Mouse (Mus musculus): ENCODE data around the gene Olfr857.
"Not testable (repeated sequence)": the region's sequence is repeated elsewhere in the genome, so short reads cannot be mapped to it uniquely, and the experiment has no call there.

Gene Olfr857

DNA sequence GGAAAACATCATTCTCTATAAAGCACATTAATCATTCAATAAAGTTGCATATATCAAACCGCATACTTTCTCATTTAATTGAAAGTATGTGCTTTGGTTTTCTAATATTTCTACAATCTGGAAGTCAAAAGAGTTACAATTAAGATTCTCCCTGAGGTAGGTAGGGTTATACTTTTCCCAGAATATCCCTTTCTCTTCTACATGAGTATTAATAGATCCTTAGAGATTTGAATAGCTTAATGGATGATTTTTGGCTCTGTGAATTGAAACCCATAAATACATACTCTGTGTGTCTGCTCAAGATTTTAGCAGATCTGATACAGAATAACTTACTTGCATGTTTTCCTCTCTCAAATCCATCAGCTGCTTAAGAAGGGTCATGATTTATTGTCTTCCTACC lies at the start of gene Olfr857:
TSS of gene Olfr857 (plus strand) at position 301 of the 400 bp plus-strand sequence.
- no peak for DNase-seq (ENCODE audit: extremely low spot score)

DNA sequence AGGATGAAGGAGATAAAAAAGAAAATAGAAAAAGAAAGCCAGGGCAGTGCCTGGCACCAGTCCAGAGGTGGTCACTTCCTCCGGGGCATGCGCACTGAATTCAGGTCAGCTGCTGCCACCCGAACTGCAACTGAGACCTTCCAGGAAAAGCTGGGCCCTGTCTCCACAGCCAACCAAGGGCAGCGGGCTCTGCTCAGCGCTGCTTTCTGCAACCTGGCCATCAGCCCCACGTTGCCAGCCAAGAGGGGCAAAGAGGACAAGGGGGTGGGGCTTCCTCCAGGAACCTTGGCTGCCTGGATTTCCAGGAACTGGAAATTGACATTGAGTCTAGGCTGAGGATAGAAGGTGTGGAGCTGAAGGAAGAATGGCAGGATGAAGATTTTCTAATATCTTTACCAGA lies 19.0 kb upstream of the Olfr857 start:
- no peak for DNase-seq (ENCODE audit: extremely low spot score)

DNA sequence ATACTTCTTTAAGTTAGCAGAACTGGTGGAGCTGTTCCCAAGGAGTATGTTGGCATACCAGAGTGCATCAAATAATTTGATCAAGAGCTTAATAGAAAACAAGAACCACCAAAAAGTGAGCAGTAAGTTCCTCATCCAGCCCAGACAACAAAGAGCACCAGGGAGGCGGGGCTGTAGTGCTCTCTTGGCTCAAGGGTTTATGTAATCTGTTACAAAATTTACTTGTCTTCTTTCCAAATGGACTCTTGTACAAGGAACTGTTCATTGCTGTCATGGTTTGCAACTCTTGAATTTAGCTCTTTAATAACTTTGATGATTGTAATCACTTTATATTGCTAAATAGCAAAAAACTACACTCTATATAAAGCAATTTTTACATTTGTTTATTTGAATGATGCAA lies 17.8 kb upstream of the Olfr857 start:
- no peak for DNase-seq (ENCODE audit: extremely low spot score)

DNA sequence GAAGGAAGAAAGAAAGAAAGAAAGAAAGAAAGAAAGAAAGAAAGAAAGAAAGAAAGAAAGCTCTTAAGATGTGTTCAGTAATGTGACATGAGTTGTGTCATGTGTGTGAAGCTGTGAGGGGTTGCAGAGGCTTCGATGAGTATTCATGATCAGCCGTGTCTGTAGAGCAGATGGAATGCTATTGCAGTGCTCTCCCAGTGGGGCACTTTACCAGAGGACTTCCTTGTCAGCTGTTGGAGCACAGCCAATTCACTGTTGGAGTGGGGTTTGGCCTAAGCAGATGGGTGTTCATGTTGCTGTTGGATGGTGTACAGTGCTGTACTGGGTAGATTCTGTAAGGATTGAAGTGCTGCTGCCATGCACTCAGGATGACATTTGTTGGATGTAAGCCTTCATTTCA lies 16.8 kb upstream of the Olfr857 start:
- DNase-seq (ENCODE audit: extremely low spot score): no peak

DNA sequence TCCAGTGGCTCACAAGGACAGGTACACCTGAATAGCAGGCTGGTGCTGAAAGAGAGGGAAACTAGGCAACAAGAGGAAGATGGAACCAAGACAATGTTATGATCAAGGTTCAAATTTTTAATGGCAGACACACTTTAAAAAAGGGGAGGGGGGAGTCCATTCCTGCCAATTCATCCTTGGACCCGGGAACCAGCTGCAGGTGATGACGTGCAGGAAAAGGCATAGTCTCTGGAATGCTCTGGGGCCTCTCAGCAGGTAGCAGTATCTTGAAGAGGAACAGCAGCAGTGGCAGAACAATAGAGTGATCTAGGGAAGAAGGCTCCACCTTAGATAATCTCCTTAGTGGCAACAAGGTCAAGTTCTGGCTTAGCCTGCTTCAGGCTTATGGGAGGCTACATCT lies 14.9 kb upstream of the Olfr857 start:
- DNase-seq (ENCODE audit: extremely low spot score): not testable (repeated sequence)

DNA sequence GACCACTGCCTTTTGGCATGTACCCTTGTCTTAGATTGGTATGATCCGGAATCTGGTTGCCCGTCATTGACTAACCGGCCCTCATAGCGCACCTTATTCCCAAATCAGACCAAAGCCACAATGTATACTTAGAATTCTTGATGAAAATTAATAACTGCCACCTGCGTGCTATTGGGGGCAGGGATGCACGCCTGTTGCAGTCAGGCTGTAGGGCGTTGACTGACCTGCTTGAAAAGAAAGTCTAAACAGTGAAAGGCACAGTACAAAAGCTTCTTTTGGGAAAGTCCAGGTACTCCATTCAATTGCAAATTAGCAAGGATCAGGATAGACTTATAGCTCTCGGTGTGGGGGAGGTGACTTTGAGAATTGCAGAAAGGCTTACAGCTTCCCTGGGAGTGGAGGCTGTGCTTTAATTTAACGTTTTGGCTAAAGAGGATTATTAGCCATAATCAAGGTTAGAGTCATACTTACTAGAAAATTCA lies 14.3 kb upstream of the Olfr857 start:
- not testable (repeated sequence) for DNase-seq (ENCODE audit: extremely low spot score)

DNA sequence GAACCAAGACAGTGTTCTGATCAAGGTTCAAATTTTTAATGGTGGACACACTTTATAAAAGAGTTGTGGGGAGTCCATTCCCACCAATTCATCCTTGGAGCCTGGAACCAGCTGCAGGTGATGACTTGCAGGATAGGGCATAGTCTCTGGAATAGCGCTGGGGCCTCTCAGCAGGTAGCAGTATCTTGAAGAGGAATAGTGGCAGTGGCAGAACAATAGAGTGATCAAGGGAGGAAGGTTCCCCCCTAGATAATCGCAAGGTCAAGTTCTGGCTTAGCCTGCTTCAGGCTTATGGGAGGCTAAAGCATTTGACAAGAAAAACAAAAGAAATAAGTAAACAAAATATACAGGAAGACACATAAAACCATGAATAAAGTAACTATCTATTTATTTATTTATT lies 4.7 kb upstream of the Olfr857 start:
- not testable (repeated sequence) for DNase-seq (ENCODE audit: extremely low spot score)
